Mouse (Mus musculus) lung, postnatal 0 days (tissue): ENCODE measurements at regions not wholly inside any gene's neighbourhood (a gene's known extent, or its start where the extent isn't known, plus 50 kb on each side); places are given as distances from the start of the nearest gene placed in this dataset.

Source experiments
- CTCF ChIP-seq: IDR thresholded peaks from 2 replicates; pipeline ENCODE4 v1.5.1; 2016; ENCODE audit warnings: antibody characterized with exemption, mild to moderate bottlenecking
- EP300 ChIP-seq: IDR thresholded peaks from 2 replicates; pipeline ENCODE4 v1.6.1; 2016; ENCODE audit warnings: antibody characterized with exemption, mild to moderate bottlenecking, control low read depth

GRCm38 (mm10) chr3:154513566-154513965, 82.9 kb upstream of the Cryz start:
- TF ChIP-seq CTCF (no peak), EP300 (no peak)
